Mouse (Mus musculus) thymus, adult 18-20 months (tissue): ENCODE data around the gene Rabac1.

ENCODE experiments used
- DNase-seq, 2 experiments: peaks; one replicate each; pipeline ENCODE4 v3.0.0; 2022; ENCODE audit warnings: mixed read lengths in 2 of 2

Gene Rabac1

DNA sequence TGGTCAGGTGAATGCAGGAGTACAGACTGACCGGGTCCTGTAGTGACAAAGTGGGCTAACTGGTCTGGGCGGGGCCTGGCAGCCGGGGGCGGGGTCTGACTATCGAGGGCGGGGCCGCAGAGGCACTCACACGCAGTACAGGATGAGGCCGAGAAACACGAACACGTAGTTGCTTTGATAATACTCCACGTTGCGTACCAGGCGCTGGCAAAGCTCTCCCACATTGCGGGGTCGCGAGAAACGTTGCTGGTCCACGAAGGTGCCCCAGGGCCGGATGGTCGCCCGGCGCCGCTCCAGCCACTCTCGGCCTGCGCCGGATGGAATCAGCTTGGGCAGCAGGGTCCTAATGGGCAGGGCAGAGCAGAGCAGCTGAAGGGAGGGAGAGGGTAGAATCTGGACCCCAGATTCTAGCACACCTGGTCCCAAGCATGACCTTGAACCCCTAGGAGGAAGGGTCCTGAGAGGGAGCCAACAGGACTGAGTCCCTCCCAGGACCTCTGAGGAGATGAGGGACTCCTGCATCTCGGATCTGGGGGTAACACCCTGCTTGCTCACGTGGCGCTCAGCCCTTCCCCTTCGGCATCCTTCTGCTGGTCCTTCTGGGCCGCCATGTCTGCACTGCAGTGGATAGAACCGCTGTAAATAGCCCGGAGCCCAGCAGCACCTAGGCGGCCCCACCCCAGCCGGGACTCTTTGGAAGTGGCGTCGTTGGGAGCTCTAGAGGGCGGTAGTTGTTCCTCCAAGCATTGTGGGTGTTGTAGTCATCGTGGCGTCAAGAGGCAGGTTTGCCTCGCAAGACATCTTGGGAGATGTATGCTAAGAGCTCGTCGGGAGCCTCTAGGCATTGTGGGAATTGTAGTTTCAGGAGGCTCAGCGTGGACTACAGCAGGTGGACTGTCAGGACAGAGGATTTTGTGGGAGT is at the start of gene Rabac1:
Gene Rabac1 (minus strand): TSS at position 783 of the 922 bp plus-strand sequence.
- peak; percentile 84 to 91 for DNase-seq

GRCm38 (mm10) chr7:25011592-25011991 is 39.0 kb upstream of the Rabac1 start:
- DNase-seq: no peak

- DNase-seq: no peak
These were observed 37.7 kb upstream of the Rabac1 start for GRCm38 (mm10) chr7:25010090-25010913.

- DNase-seq: no peak
These were observed 36.6 kb upstream of the Rabac1 start for GRCm38 (mm10) chr7:25009099-25009700.

DNA sequence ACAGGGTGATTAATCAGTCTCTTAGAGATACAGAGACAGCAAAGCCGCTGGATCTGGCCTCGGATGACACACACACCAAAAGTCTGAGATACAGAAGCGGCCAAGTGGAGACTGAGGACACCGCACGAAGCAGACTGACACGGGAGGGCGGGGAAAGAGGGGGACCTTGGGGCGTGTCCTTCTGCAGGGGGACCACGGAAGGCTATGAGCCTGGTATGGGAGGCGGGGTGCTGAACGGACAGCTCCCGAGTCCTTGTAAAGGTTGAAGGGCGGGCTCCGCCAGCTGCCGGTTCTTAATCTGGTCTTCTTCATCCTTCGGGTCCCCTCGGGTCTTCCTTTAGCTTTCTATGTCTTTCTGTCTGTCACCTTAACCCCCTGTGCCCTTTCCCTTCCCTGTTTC is 36.1 kb upstream of the Rabac1 start:
- DNase-seq: peak; percentile 30 to 37

DNA sequence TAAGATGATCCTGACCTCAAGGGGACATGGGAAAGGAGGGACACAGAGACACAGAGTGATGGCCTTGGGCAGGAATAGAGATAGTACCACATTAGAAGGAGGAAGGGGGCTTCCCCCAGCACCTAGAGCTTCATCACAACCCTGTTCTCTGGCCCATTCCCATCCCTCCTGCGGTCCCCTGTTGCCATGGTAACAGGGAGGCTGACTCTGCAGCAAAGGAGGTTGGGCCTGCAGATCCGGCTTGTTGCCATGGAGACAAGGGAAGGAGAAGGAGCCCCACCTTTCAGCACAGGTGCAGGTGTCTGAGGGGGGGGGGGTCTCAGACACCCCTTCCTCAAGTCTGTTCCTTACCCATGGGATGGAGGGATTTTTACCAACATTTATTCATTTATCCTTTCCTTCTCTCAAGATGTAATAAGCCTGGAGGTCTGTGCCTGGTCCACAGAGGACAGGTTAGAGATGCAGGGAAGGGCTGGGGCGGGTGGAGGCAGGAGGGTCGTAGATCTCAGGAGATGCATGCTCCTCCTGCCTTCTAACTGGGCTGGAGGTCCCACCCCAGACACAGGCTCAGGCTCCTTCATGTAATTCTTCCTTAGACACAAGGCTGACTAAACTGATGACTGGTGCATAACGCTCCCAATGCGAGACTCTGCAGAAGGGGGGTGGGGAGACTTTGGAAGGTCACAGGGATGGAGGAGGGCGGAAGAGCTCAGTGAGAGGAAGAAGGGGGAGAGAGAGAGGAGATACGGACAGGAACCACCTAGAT is 35.2 kb upstream of the Rabac1 start:
- no peak for DNase-seq

- no peak for DNase-seq
These were observed 34.2 kb upstream of the Rabac1 start for GRCm38 (mm10) chr7:25006586-25007364.

- DNase-seq: no peak
These were observed 33.6 kb upstream of the Rabac1 start for GRCm38 (mm10) chr7:25006171-25006570.

DNA sequence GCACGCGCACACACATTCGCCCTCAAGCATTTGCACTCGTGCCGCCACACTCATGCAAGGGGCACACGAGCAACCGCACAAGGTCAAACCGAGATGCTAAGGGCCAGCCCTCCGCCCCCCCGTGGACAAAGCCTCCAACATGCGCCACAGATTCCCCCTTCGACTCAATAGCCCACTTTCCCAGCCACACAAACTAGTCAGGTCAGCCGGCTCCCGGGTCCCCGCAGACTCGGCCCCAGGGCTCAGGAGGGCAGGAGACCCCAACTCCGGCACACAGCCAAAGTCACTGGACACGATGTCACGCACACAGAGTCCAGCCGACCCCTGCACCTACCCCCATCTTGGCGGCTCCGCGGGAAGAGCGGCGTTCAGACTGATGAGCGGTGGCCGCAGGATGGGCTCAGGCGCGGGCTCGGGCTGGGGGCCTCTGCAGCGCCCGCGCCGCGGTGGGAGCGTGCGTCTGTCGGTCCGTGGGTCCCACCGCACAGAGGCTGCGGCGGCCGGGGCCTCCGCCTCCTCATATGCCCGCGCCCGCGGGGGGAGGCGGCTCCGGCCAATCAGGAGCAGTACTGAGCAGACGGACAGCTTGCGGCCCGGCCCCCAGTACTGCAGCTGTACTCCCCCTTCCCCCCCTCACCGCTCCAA is 33.0 kb upstream of the Rabac1 start, which contains the start of gene Atp1a3:
Gene Atp1a3 (minus strand): TSS at position 538 of the 645 bp plus-strand sequence.
- no peak for DNase-seq

DNA sequence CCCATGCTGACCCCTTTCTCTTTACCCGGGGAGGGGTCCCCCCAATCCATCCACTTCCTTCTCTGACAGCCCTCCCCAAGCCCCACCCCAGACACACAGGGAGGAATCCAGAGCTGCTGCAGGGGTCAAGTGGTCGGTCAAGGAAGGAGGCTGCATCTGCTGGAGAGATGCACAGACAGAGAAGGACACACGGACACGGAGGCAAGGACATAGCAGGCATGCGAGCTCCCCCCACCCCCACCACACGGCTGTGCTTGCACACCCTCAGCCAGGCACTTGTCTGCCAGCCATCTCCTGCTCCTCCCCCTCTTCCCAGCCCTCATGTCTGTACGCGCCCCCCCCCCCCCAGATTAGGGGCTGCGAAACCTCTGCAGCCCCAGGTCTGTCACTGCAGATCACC is 32.3 kb upstream of the Rabac1 start:
- no peak for DNase-seq

DNA sequence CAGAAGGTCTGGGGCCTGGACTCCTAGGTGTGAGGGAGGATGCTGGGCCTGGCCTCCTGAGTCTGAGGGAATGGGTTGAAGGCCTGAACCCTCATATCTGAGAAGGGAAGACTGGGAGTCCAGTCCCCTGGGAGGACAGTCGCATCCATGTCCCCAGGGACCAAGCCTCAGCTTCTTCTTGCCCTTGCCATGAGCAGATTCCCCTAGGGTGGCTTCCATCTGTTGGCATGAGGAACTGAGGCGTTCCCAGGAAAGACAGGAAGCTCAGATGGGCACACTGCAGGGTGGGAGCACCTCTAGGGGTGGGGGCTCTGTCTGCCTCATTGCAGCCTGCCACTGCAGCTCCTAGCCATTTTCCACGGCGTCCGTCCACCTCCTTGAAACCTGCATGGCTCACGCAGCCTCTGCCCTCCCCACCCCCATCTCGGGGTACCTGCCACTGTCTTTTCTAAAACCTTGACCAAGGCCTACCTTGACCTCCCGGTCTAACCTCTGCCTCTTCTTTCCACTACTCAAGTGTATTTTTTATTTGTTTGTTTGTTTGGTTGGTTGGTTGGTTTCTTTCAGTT is 31.4 kb upstream of the Rabac1 start:
- no peak for DNase-seq

DNA sequence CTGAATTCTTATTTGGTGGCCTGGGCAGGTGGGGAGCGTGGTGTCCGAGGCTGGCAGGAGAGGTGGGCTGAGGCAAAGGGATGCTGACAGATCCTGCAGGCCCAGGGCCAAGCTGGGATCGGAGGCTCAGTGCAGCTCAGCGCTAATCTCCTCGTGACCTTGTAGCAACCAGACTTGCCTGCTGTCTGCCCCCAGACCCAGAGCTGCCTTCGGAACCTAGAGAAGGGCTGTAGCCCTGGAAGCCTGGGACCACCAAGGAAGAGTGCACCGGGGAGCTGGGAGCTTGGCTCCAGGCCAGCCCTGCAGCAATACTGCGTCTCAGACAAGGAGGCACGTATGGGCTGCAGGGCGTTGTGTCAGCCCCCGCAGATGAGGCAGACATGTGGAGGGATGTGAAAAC is 30.7 kb upstream of the Rabac1 start:
- no peak for DNase-seq

DNA sequence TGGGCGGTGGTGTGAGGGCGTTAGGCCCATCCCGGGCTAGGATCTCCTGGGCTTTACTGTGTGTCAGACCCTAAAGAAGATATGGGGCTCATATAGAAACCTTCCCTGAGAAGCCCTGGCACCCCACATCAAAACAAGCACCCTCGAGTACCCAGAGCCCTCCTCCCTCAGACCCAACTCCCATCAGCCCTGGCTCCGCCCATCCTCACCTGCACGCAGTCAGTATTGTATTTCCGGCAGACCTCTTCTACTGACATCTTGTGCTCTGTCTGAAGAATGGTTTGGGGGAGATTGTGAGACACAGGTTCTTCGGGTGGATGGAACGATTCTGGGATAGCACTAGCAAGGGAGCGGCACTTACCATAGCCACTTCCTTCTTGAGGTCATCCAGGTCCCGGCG is 28.2 kb upstream of the Rabac1 start:
- peak; percentile 59 to 80 for DNase-seq

GRCm38 (mm10) chr7:25000211-25000610 is 27.7 kb upstream of the Rabac1 start:
- peak; percentile 29 to 63 for DNase-seq

DNA sequence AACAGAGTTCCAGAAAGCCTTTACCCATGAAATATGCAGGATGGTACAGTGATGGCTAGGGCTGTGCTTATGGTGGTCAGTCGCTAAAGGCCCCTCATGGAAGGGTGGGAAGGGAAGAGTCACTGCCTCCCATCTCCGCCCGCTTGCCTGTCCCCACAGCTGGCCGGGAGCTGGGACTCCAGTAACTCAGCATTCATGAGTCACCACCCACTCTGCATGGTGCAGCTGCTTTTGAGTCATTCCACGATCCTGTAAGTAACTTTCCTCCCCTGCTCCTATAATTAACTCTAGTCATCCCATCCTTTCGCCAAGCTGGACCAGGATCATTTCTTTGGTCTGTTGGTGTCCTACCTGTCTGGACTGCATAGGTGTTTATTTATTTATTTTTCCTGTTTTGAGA is 20.5 kb upstream of the Rabac1 start:
- DNase-seq: no peak

GRCm38 (mm10) chr7:24990478-24990877 is 17.9 kb upstream of the Rabac1 start:
- no peak for DNase-seq

DNA sequence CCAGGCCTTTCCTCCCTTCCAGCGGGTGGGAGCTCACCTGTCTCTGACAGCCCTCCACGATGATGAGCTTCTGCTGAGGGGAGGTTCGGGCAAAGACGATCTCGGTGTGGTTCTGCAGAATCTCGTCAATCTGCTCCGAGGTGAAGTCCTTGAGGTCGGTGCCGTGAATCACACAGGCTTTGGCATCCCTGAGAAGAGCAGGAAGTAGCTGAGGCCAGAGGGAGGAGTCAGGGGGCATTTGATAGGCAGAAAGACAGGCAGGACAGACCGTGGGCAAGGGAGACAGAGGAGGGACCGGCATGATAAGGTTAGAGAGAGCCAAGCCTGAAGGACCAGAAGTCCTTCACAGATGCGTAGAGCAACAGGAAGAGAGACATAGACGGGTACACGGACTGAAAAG is 15.4 kb upstream of the Rabac1 start:
- DNase-seq: no peak

- DNase-seq: no peak
These were observed 13.2 kb upstream of the Rabac1 start for GRCm38 (mm10) chr7:24985799-24986198.

GRCm38 (mm10) chr7:24984307-24984706 is 11.8 kb upstream of the Rabac1 start:
- DNase-seq: no peak

- DNase-seq: no peak
These were observed 10.8 kb upstream of the Rabac1 start for GRCm38 (mm10) chr7:24983396-24983795.

DNA sequence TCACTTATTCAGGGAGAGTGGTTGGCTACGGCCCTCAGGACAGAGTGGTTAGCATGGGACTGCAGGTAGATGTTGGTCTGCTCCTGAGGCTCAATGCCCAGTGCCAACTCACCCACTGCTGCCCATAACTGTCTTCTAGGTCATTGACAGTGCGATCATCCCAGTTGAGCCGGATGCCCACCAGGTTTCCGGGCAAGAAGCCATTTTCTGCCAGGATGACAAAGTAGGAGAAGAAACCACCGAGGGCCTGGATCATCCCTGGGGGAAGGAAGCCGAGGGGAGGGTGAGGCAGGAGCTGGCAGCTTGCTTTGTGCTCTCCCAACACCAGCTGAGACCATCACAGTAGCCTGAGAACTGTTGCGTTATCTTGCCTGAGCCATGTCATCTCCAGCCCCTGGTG is 7.9 kb upstream of the Rabac1 start:
- no peak for DNase-seq
